ENCODE assay signal across 25 mouse cellular contexts in genomic region chr3:122693039-122693438, GRCm38 (mm10).
"Had no signal": no experiment of that assay in that cellular context is flagged by ENCODE, and none has a peak within 500 bp of the region (broad histone marks: within the 10 kb centered on the region; RNA-seq: fewer than 3 reads in every experiment).

No protein-coding gene starts in this region.

- H3K27ac ChIP-seq: heart, adult 2 months; heart, embryonic 13.5 days; heart, embryonic 15.5 days; hindbrain, embryonic 13.5 days; hindbrain, embryonic 15.5 days; hindbrain, postnatal 0 days; kidney, embryonic 15.5 days; kidney, postnatal 0 days; left cerebral cortex, adult 2 months; limb, embryonic 13.5 days; limb, embryonic 15.5 days; liver, embryonic 12.5 days; liver, embryonic 14.5 days had no signal

- H3K4me3 ChIP-seq: heart, adult 2 months; heart, embryonic 13.5 days; heart, embryonic 15.5 days; hindbrain, embryonic 13.5 days; hindbrain, embryonic 15.5 days; kidney, embryonic 15.5 days; left cerebral cortex, adult 2 months; limb, embryonic 13.5 days; limb, embryonic 15.5 days; liver, embryonic 12.5 days had no signal

- H3K27me3 ChIP-seq: heart, embryonic 13.5 days; heart, embryonic 15.5 days; hindbrain, embryonic 13.5 days; hindbrain, embryonic 15.5 days; kidney, embryonic 15.5 days; limb, embryonic 13.5 days; limb, embryonic 15.5 days; liver, embryonic 12.5 days had no signal

- H3K36me3 ChIP-seq: heart, embryonic 13.5 days; heart, embryonic 15.5 days; hindbrain, embryonic 13.5 days; hindbrain, embryonic 15.5 days; kidney, embryonic 15.5 days; limb, embryonic 13.5 days; limb, embryonic 15.5 days; liver, embryonic 12.5 days had no signal

- DNase-seq: gastrocnemius, postnatal 14 days; gastrocnemius, postnatal 36 days; heart, adult 11 months; heart, adult 2 months; heart, postnatal 14 days; heart, postnatal 36 days; kidney, adult 11 months; kidney, adult 2 months; kidney, adult 9 months; kidney, postnatal 14 days; kidney, postnatal 36 days; left cerebral cortex, postnatal 4 days had no signal

- ATAC-seq: hindbrain, postnatal 0 days; intestine, embryonic 16.5 days; liver, embryonic 12.5 days had no signal

- H3K4me1 ChIP-seq: heart, embryonic 13.5 days; heart, embryonic 15.5 days; hindbrain, embryonic 13.5 days; hindbrain, embryonic 15.5 days; kidney, embryonic 15.5 days; limb, embryonic 13.5 days; limb, embryonic 15.5 days; liver, embryonic 12.5 days had no signal

- H3K9me3 ChIP-seq: heart, embryonic 13.5 days; heart, embryonic 15.5 days; hindbrain, embryonic 13.5 days; hindbrain, embryonic 15.5 days; kidney, embryonic 15.5 days; limb, embryonic 13.5 days; limb, embryonic 15.5 days; liver, embryonic 12.5 days had no signal
